Mouse (Mus musculus): ENCODE results near the gene Cracr2b.

- TF ChIP-seq CTCF (IDR thresholded peaks at IDR 0.05; ENCODE audit: borderline replicate concordance, control insufficient read depth, extremely low read depth, insufficient read depth, low read length, poor library complexity) (no peak), POLR2A (IDR thresholded peaks at IDR 0.05; ENCODE audit: control insufficient read depth, extremely low read depth, insufficient read depth, low read length, poor library complexity) (no peak)
These were observed 5.8 kb downstream of the Cracr2b start for GRCm38 (mm10) chr7:141466607-141467148.
